Mouse (Mus musculus) kidney, postnatal 14 days (tissue): ENCODE measurements around the gene Mul1.

Experiments used
- DNase-seq: peaks from one replicate; pipeline ENCODE4 v3.0.0; 2022; ENCODE audit warnings: mixed read lengths

Mul1 gene

GRCm38 (mm10) chr4:138444941-138445340 is 10.5 kb downstream of the Mul1 start:
- DNase-seq = no peak

- DNase-seq = no peak
Observed at GRCm38 (mm10) chr4:138446981-138447380, 12.5 kb downstream of the Mul1 start.

- peak; percentile 92 for DNase-seq
Observed at GRCm38 (mm10) chr4:138447387-138447786, 12.9 kb downstream of the Mul1 start.

GRCm38 (mm10) chr4:138447827-138448602 is 13.5 kb downstream of the Mul1 start:
- no peak for DNase-seq

- no peak for DNase-seq
Observed at GRCm38 (mm10) chr4:138448872-138449615, 14.6 kb downstream of the Mul1 start.

- DNase-seq = no peak
Observed at GRCm38 (mm10) chr4:138449636-138450314, 15.3 kb downstream of the Mul1 start.

- DNase-seq = no peak
Observed at GRCm38 (mm10) chr4:138452306-138453096, 18.0 kb downstream of the Mul1 start.

GRCm38 (mm10) chr4:138453097-138453752 is 18.8 kb downstream of the Mul1 start:
- no peak for DNase-seq

GRCm38 (mm10) chr4:138453753-138454570 is 19.5 kb downstream of the Mul1 start, which contains the start of gene Camk2n1:
Gene Camk2n1, plus strand, starts transcription at chr4:138454314.
- DNase-seq = peak; percentile 95

GRCm38 (mm10) chr4:138454571-138455140 is 20.2 kb downstream of the Mul1 start:
- peak; percentile 81 for DNase-seq

- DNase-seq = peak; percentile 79
Observed at GRCm38 (mm10) chr4:138455141-138455955, 20.9 kb downstream of the Mul1 start.

- DNase-seq = peak; percentile 47
Observed at GRCm38 (mm10) chr4:138455956-138456341, 21.5 kb downstream of the Mul1 start.

GRCm38 (mm10) chr4:138456536-138456935 is 22.1 kb downstream of the Mul1 start:
- DNase-seq = no peak

GRCm38 (mm10) chr4:138457091-138457490 is 22.6 kb downstream of the Mul1 start:
- no peak for DNase-seq

GRCm38 (mm10) chr4:138458171-138458570 is 23.7 kb downstream of the Mul1 start:
- no peak for DNase-seq

GRCm38 (mm10) chr4:138458735-138459440 is 24.4 kb downstream of the Mul1 start:
- no peak for DNase-seq

GRCm38 (mm10) chr4:138459775-138460174 is 25.3 kb downstream of the Mul1 start:
- DNase-seq = peak; percentile 82

- peak; percentile 59 for DNase-seq
Observed at GRCm38 (mm10) chr4:138460910-138461309, 26.4 kb downstream of the Mul1 start.

- DNase-seq = no peak
Observed at GRCm38 (mm10) chr4:138461471-138461870, 27.0 kb downstream of the Mul1 start.
